Comparison of ENCODE assay signal across 21 mouse cellular contexts in genomic region chr5:29205690-29206089, GRCm38 (mm10). TPM values are rescaled to one million over a fixed set of nuclear protein-coding genes. Genes with fewer than 3 reads are reported as not detected.
DNase-seq lines count a peak whose midpoint lies in the region; ATAC-seq and TF ChIP-seq lines count a peak whose summit lies in the region.
"Had no signal": no experiment of that assay in that cellular context is flagged by ENCODE, and none has a peak within 500 bp of the region (broad histone marks: within the 10 kb centered on the region; RNA-seq: fewer than 3 reads in every experiment).

No protein-coding gene starts in this region.

- peak; percentile 30 for DNase-seq in thymus, postnatal 14 days
- no peak for DNase-seq in thymus, adult 2 months
- peak; percentile 17 for DNase-seq in stomach, postnatal 0 days (ENCODE audit: low spot score)
- DNase-seq in adrenal gland, postnatal 14 days, result no peak
- no peak for DNase-seq in yolk sac, embryonic 10.5 days (ENCODE audit: low spot score)
- DNase-seq: adrenal gland, adult 2 months; adrenal gland, postnatal 36 days; cerebellum, adult 2 months; cerebellum, postnatal 10 days; forebrain, postnatal 0 days; gastrocnemius, postnatal 14 days; heart, adult 2 months; heart, postnatal 14 days had no signal

- no peak for TF ChIP-seq CTCF in thymus, adult 2 months (IDR thresholded peaks at IDR 0.05; ENCODE audit: borderline replicate concordance, control insufficient read depth, extremely low read depth, insufficient read depth, low read length, poor library complexity)
- TF ChIP-seq CTCF in stomach, postnatal 0 days (IDR thresholded peaks at IDR 0.05; ENCODE audit: low read depth), result no peak
- TF ChIP-seq CTCF in intestine, postnatal 0 days (IDR thresholded peaks at IDR 0.05; ENCODE audit: low read depth), result no peak

- no peak overlapping the region for H3K4me2 ChIP-seq in stomach, postnatal 0 days (replicated peaks; ENCODE audit: low read depth)
- no peak overlapping the region for H3K4me2 ChIP-seq in intestine, postnatal 0 days (replicated peaks; ENCODE audit: low read depth)
- H3K4me2 ChIP-seq: forebrain, embryonic 13.5 days; heart, embryonic 11.5 days; heart, embryonic 15.5 days; hindbrain, embryonic 13.5 days had no signal

- no peaks in the 10 kb centered on the region for H3K4me1 ChIP-seq in thymus, adult 2 months (replicated peaks; ENCODE audit: control insufficient read depth, insufficient read depth, low read length)
- no peaks in the 10 kb centered on the region for H3K4me1 ChIP-seq in stomach, postnatal 0 days (replicated peaks; ENCODE audit: control insufficient read depth, insufficient read depth)
- 0 out of 2 replicates have a peak, but pooled peaks cover 2% of the 10 kb centered on the region for H3K4me1 ChIP-seq in intestine, postnatal 0 days (replicated peaks; ENCODE audit: control insufficient read depth, insufficient read depth, low read length)
- H3K4me1 ChIP-seq: embryonic facial prominence, embryonic 10.5 days; forebrain, embryonic 13.5 days; heart, embryonic 15.5 days; hindbrain, embryonic 13.5 days had no signal

- no peak for TF ChIP-seq EP300 in stomach, postnatal 0 days (optimal IDR thresholded peaks at IDR 0.05)

- no peaks in the 10 kb centered on the region for H3K27me3 ChIP-seq in thymus, adult 2 months (ENCODE audit: control insufficient read depth, insufficient read depth, low read length)
- H3K27me3 ChIP-seq in stomach, postnatal 0 days (ENCODE audit: control insufficient read depth, insufficient read depth, low read length), result no peaks in the 10 kb centered on the region
- H3K27me3 ChIP-seq in intestine, postnatal 0 days (replicated peaks; ENCODE audit: control insufficient read depth, insufficient read depth, low read length), result no peaks in the 10 kb centered on the region
- H3K27me3 ChIP-seq: forebrain, embryonic 13.5 days; heart, embryonic 15.5 days; hindbrain, embryonic 13.5 days had no signal

- no peaks in the 10 kb centered on the region for H3K36me3 ChIP-seq in thymus, adult 2 months (ENCODE audit: control insufficient read depth, insufficient read depth, low read length)
- H3K36me3 ChIP-seq in stomach, postnatal 0 days (ENCODE audit: control insufficient read depth, insufficient read depth, low read length), result no peaks in the 10 kb centered on the region
- no peaks in the 10 kb centered on the region for H3K36me3 ChIP-seq in intestine, postnatal 0 days (ENCODE audit: control insufficient read depth, insufficient read depth)
- H3K36me3 ChIP-seq: heart, embryonic 15.5 days had no signal

- H3K9ac ChIP-seq in stomach, postnatal 0 days (ENCODE audit: low read length), result no peak overlapping the region
- no peak overlapping the region for H3K9ac ChIP-seq in intestine, postnatal 0 days (ENCODE audit: low read depth, low read length)
- H3K9ac ChIP-seq: forebrain, embryonic 13.5 days; forebrain, postnatal 0 days; heart, embryonic 15.5 days; hindbrain, embryonic 13.5 days had no signal

- TF ChIP-seq POLR2A in thymus, adult 2 months (IDR thresholded peaks at IDR 0.05; ENCODE audit: control insufficient read depth, extremely low read depth, insufficient read depth, low read length, poor library complexity), result no peak

- H3K4me3 ChIP-seq in thymus, adult 2 months (ENCODE audit: control insufficient read depth, insufficient read depth, low read length), result no peak overlapping the region
- H3K4me3 ChIP-seq in stomach, postnatal 0 days (ENCODE audit: low read depth, low read length), result no peak overlapping the region
- H3K4me3 ChIP-seq in intestine, postnatal 0 days (ENCODE audit: low read depth, low read length), result no peak overlapping the region
- H3K4me3 ChIP-seq: embryonic facial prominence, embryonic 10.5 days; forebrain, embryonic 13.5 days; heart, adult 2 months; heart, embryonic 15.5 days; hindbrain, embryonic 13.5 days had no signal

- no peak overlapping the region for H3K27ac ChIP-seq in thymus, adult 2 months (ENCODE audit: control insufficient read depth, insufficient read depth, low read length)
- H3K27ac ChIP-seq in stomach, postnatal 0 days (replicated peaks), result no peak overlapping the region
- no peak overlapping the region for H3K27ac ChIP-seq in intestine, postnatal 0 days (ENCODE audit: low read depth, low read length)
- H3K27ac ChIP-seq: embryonic facial prominence, embryonic 10.5 days; forebrain, embryonic 13.5 days; heart, adult 2 months; heart, embryonic 15.5 days; hindbrain, embryonic 13.5 days had no signal

- 58% methylated on average over 5 of the region's 5 CpGs for WGBS in thymus, adult 2 months
- 53% methylated on average over 5 of the region's 5 CpGs for WGBS in stomach, postnatal 0 days
- 60% methylated on average over 5 of the region's 5 CpGs for WGBS in intestine, postnatal 0 days

- no peaks in the 10 kb centered on the region for H3K9me3 ChIP-seq in stomach, postnatal 0 days (ENCODE audit: control insufficient read depth, low read length)
- H3K9me3 ChIP-seq in intestine, postnatal 0 days (ENCODE audit: control insufficient read depth), result no peaks in the 10 kb centered on the region
- H3K9me3 ChIP-seq: embryonic facial prominence, embryonic 10.5 days; forebrain, embryonic 13.5 days; heart, embryonic 15.5 days; hindbrain, embryonic 13.5 days had no signal

- peak; percentile 32 for ATAC-seq in activated CD4-positive, CD25-positive, alpha-beta regulatory T cell, adult 4 months
- ATAC-seq in stomach, postnatal 0 days (ENCODE audit: low FRiP score, low TSS enrichment), result no peak
- no peak for ATAC-seq in intestine, postnatal 0 days
- ATAC-seq: forebrain, embryonic 13.5 days; forebrain, postnatal 0 days had no signal

RNA-seq across cellular contexts. Expression of gene Rnf32, which starts 9.9 kb away (rescaled TPM):
- polyA plus RNA-seq in thymus, adult 2 months (2012; rRNA removed), result 0.37 and 0.55 TPM in 2 replicates
- under 1 TPM; 0.50 to 0.94 TPM for polyA plus RNA-seq in activated CD4-positive, CD25-positive, alpha-beta regulatory T cell, adult 4 months (2017; shearing (Covaris generic))
- polyA plus RNA-seq in stomach, postnatal 0 days (2015; fragmentation: Nextera tagmentation; extraction: Ambion mirVana), result 1.6 and 2.0 TPM in 2 replicates
- 3.9 and 5.2 TPM in 2 replicates for total RNA-seq in adrenal gland, postnatal 14 days (2021)
- polyA plus RNA-seq in intestine, postnatal 0 days (2015; fragmentation: Nextera tagmentation; extraction: Ambion mirVana), result 4.0 and 4.6 TPM in 2 replicates
- total RNA-seq: MEL had no signal

Comparison
In these comparisons a context has a peak if more than half of its experiments do, and no peak if none do; other contexts are left out.
1. DNase-seq: peak in thymus, postnatal 14 days (single experiment) and stomach, postnatal 0 days (single experiment); none in thymus, adult 2 months (single experiment), adrenal gland, postnatal 14 days (single experiment) and yolk sac, embryonic 10.5 days (single experiment).